Mouse (Mus musculus): ENCODE data around the gene Hist1h2bf.
A peak's percentile ranks its signal among the peaks of the same experiment; 100 is the strongest.
"Not testable (repeated sequence)": the region's sequence is repeated elsewhere in the genome, so short reads cannot be mapped to it uniquely, and the experiment has no call there.

The Hist1h2bf gene

GRCm38 (mm10) chr13:23591206-23591605, 17.2 kb upstream of the Hist1h2bf start:
- no peak for DNase-seq (ENCODE audit: low read depth, low spot score)

GRCm38 (mm10) chr13:23586940-23587225, 12.9 kb upstream of the Hist1h2bf start:
- DNase-seq (ENCODE audit: low read depth, low spot score) = no peak

- DNase-seq (ENCODE audit: low read depth, low spot score) = no peak
Measured at GRCm38 (mm10) chr13:23586099-23586939, 12.3 kb upstream of the Hist1h2bf start.

GRCm38 (mm10) chr13:23585442-23586098, 11.6 kb upstream of the Hist1h2bf start:
- DNase-seq (ENCODE audit: low read depth, low spot score) = peak; percentile 92

- DNase-seq (ENCODE audit: low read depth, low spot score) = no peak
Measured at GRCm38 (mm10) chr13:23585029-23585441, 11.0 kb upstream of the Hist1h2bf start.

GRCm38 (mm10) chr13:23584331-23584730, 10.3 kb upstream of the Hist1h2bf start:
- DNase-seq (ENCODE audit: low read depth, low spot score) = no peak

GRCm38 (mm10) chr13:23583387-23584068, 9.5 kb upstream of the Hist1h2bf start:
- DNase-seq (ENCODE audit: low read depth, low spot score) = no peak

GRCm38 (mm10) chr13:23582219-23583056, 8.4 kb upstream of the Hist1h2bf start:
- no peak for DNase-seq (ENCODE audit: low read depth, low spot score)

- DNase-seq (ENCODE audit: low read depth, low spot score) = peak; percentile 96
Measured at GRCm38 (mm10) chr13:23581408-23582218, 7.6 kb upstream of the Hist1h2bf start, which contains the start of gene Hist1h4d. Gene Hist1h4d (plus strand): TSS chr13:23581598.

GRCm38 (mm10) chr13:23577835-23578234, 3.8 kb upstream of the Hist1h2bf start:
- no peak for DNase-seq (ENCODE audit: low read depth, low spot score)

GRCm38 (mm10) chr13:23576906-23577639, 3.1 kb upstream of the Hist1h2bf start:
- no peak for DNase-seq (ENCODE audit: low read depth, low spot score)

GRCm38 (mm10) chr13:23576351-23576881, 2.4 kb upstream of the Hist1h2bf start:
- DNase-seq (ENCODE audit: low read depth, low spot score) = no peak

- not testable (repeated sequence) for DNase-seq (ENCODE audit: low read depth, low spot score)
Measured at GRCm38 (mm10) chr13:23575864-23576313, 1.9 kb upstream of the Hist1h2bf start.

- peak; percentile 77 for DNase-seq (ENCODE audit: low read depth, low spot score)
Measured at GRCm38 (mm10) chr13:23575271-23575851, 1.4 kb upstream of the Hist1h2bf start, which contains the start of gene Hist1h3d. Gene Hist1h3d (plus strand): TSS chr13:23575763.

GRCm38 (mm10) chr13:23574546-23575170, 662 bp upstream of the Hist1h2bf start:
- DNase-seq (ENCODE audit: low read depth, low spot score) = not testable (repeated sequence)

- DNase-seq (ENCODE audit: low read depth, low spot score) = not testable (repeated sequence)
Measured at GRCm38 (mm10) chr13:23573034-23573897, 730 bp downstream of the Hist1h2bf start.

GRCm38 (mm10) chr13:23572218-23573033, 1.6 kb downstream of the Hist1h2bf start:
- no peak for DNase-seq (ENCODE audit: low read depth, low spot score)
